Comparison of ENCODE assay signal across 31 mouse cellular contexts in the genomic region with DNA sequence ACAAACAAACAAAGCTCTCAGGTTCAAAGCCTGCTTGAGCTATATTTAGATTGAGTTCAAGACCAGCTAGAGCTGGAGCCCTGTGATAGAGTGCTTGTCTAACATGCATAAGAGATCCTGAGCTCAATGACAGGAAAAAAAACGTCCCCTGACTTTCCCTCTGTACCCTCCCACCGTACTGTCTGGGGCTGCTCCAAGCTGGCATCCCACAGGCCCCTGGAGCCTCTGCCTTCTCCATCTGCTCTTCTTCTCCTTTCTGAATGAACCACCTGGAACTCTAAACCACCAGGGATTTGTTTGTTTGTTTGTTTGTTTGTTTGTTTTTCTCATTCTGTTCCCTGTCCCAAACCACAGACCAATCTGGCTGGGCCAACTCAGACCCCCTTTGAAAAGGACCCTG. TPM values are rescaled to one million over a fixed set of nuclear protein-coding genes. Genes with fewer than 3 reads are reported as not detected.
"Had no signal": no experiment of that assay in that cellular context is flagged by ENCODE, and none has a peak within 500 bp of the region (broad histone marks: within the 10 kb centered on the region; RNA-seq: fewer than 3 reads in every experiment).

No protein-coding gene starts in this region.

- H3K27ac ChIP-seq: limb, embryonic 10.5 days; limb, embryonic 12.5 days; limb, embryonic 13.5 days; limb, embryonic 15.5 days; liver, embryonic 12.5 days; liver, embryonic 13.5 days; liver, embryonic 14.5 days; liver, embryonic 15.5 days; lung, embryonic 15.5 days; macrophage; midbrain, embryonic 12.5 days; midbrain, embryonic 13.5 days; midbrain, embryonic 15.5 days; neural tube, embryonic 12.5 days; neural tube, embryonic 13.5 days had no signal

- H3K9ac ChIP-seq: limb, embryonic 12.5 days; limb, embryonic 13.5 days; limb, embryonic 15.5 days; liver, embryonic 12.5 days; liver, embryonic 13.5 days; liver, embryonic 14.5 days; liver, embryonic 15.5 days; liver, postnatal 0 days; lung, embryonic 14.5 days; lung, embryonic 15.5 days; midbrain, embryonic 12.5 days; midbrain, embryonic 13.5 days; midbrain, embryonic 15.5 days; neural tube, embryonic 12.5 days; neural tube, embryonic 13.5 days had no signal

- H3K4me3 ChIP-seq: limb, embryonic 10.5 days; limb, embryonic 12.5 days; limb, embryonic 13.5 days; limb, embryonic 15.5 days; liver, embryonic 12.5 days; liver, embryonic 13.5 days; liver, embryonic 15.5 days; lung, embryonic 15.5 days; megakaryocyte, embryonic 14.5 days; midbrain, embryonic 12.5 days; midbrain, embryonic 13.5 days; midbrain, embryonic 15.5 days; myocyte; neural tube, embryonic 12.5 days; neural tube, embryonic 13.5 days had no signal

- H3K4me1 ChIP-seq: liver, embryonic 12.5 days; liver, embryonic 13.5 days; liver, embryonic 15.5 days had no signal

- ATAC-seq: liver, embryonic 12.5 days; liver, postnatal 0 days; lung, postnatal 0 days; midbrain, embryonic 13.5 days; midbrain, embryonic 15.5 days; midbrain, embryonic 16.5 days had no signal

- H3K36me3 ChIP-seq: limb, embryonic 10.5 days; limb, embryonic 12.5 days; limb, embryonic 13.5 days; limb, embryonic 15.5 days; liver, embryonic 12.5 days; liver, embryonic 13.5 days; liver, embryonic 15.5 days; lung, embryonic 15.5 days; midbrain, embryonic 12.5 days; midbrain, embryonic 13.5 days; midbrain, embryonic 15.5 days; neural tube, embryonic 12.5 days; neural tube, embryonic 13.5 days had no signal

- H3K27me3 ChIP-seq: limb, embryonic 12.5 days; limb, embryonic 13.5 days; limb, embryonic 15.5 days; liver, embryonic 13.5 days; liver, embryonic 15.5 days; lung, embryonic 15.5 days; midbrain, embryonic 13.5 days; midbrain, embryonic 15.5 days; neural tube, embryonic 12.5 days had no signal

- H3K9me3 ChIP-seq: limb, embryonic 10.5 days; limb, embryonic 12.5 days; limb, embryonic 13.5 days; limb, embryonic 15.5 days; liver, embryonic 12.5 days; liver, embryonic 13.5 days; liver, embryonic 15.5 days; lung, embryonic 15.5 days; midbrain, embryonic 12.5 days; midbrain, embryonic 13.5 days; midbrain, embryonic 15.5 days; neural tube, embryonic 12.5 days; neural tube, embryonic 13.5 days had no signal

- DNase-seq: left cerebral cortex, postnatal 4 days; liver; liver, embryonic 13.5 days; liver, postnatal 0 days; lung, adult 18-20 months; lung, adult 2 months; lung, embryonic 14.5 days; lung, postnatal 10 days; lung, postnatal 14 days; lung, postnatal 36 days; lung, postnatal 4 days; midbrain, embryonic 14.5 days had no signal

- H3K4me2 ChIP-seq: limb, embryonic 12.5 days; limb, embryonic 13.5 days; limb, embryonic 15.5 days; liver, embryonic 11.5 days; liver, embryonic 12.5 days; liver, embryonic 13.5 days; liver, embryonic 15.5 days; lung, embryonic 14.5 days; lung, embryonic 15.5 days; midbrain, embryonic 12.5 days; midbrain, embryonic 13.5 days; midbrain, embryonic 15.5 days; neural tube, embryonic 12.5 days; neural tube, embryonic 13.5 days had no signal

RNA-seq across cellular contexts. Expression of gene Efhd1, which starts 11.9 kb away (rescaled TPM):
- polyA plus RNA-seq: liver, embryonic 11.5 days; liver, embryonic 12.5 days; liver, embryonic 14.5 days; lung, embryonic 14.5 days had no signal
